Mouse (Mus musculus): ENCODE results near the gene Klhdc8b. TPM values are rescaled to one million over a fixed set of nuclear protein-coding genes. Genes with fewer than 3 reads are reported as not detected.

The Klhdc8b gene
- polyA plus RNA-seq, 1 experiment from 2014 or later: 58.1 TPM

DNA sequence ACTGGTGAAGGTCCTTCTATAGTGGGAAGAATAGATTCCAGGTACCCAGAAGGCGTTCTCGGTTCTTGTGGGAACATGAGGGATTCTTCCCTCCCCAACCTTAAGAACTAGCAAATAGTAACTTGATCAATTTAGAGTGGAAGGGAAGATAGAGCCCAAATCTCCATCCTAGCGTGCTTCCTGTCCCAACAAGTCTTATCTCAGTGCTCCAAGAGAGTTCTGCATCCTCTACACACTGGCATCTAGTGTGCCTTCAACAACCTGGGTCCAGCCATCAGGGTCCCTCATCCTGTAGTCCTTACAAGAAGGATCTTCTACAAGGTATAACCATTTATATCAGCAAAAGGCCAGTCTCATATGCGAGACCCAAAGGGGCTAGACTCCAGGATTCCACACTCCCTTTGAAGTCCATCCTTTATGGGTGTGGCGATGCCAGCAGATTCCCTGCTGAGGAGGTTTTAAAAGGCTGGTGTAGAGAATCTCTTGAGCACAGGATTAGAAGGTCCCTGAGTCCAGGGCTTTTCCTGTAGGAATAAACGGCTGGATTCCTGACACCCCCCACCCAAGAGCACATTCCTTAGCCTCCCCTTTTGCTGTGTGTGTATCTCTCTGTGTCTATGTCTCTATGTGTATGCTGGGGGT, 9.7 kb downstream of the Klhdc8b start:
- ATAC-seq (replicated peaks; ENCODE audit: insufficient number of reproducible peaks, low FRiP score, low TSS enrichment): no peak
- peaks cover 4% of the 10 kb centered on the region; the same call in 1 of the 2 replicates for H3K36me3 ChIP-seq (ENCODE audit: control insufficient read depth, insufficient read depth, low read length)
- H3K4me1 ChIP-seq (ENCODE audit: control insufficient read depth, insufficient read depth, low read length): peaks cover 42% of the 10 kb centered on the region
- H3K27ac ChIP-seq (ENCODE audit: low read depth, low read length): peak overlapping the region; percentile 95
- peak overlapping the region; percentile 89 for H3K4me2 ChIP-seq
- no peaks in the 10 kb centered on the region for H3K9me3 ChIP-seq (replicated peaks; ENCODE audit: control insufficient read depth, low read length)
- H3K4me3 ChIP-seq (ENCODE audit: low read depth, low read length): peak overlapping the region; percentile 60
- 37% methylated on average over 6 of the region's 6 CpGs for WGBS (ENCODE audit: insufficient replicate concordance)
- H3K27me3 ChIP-seq (ENCODE audit: control insufficient read depth, insufficient read depth, low read length): no peaks in the 10 kb centered on the region
- peak overlapping the region; percentile 78 for H3K9ac ChIP-seq (ENCODE audit: low read depth, low read length)

DNA sequence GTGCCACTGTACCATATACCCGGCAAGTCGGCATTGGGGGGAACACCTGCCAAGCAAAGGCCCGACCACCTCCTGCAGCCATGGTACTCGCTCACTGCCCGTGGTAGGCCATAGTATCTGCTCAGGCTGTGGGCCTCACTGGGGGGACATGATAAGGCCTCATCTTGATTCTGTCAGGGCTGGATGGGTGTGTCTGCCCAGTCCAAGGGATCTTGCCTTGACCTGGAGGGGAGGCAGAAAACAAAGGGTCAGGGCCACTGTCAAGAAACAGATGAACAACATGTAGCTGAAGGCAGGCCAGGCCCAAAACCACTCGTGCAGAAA, 10.2 kb downstream of the Klhdc8b start:
- WGBS (ENCODE audit: insufficient replicate concordance): 54% methylated on average over 6 of the region's 6 CpGs
- Histone ChIP-seq H3K27ac (ENCODE audit: low read depth, low read length) (peak overlapping the region; percentile 95), H3K4me3 (ENCODE audit: low read depth, low read length) (peak overlapping the region; percentile 60), H3K9ac (ENCODE audit: low read depth, low read length) (peak overlapping the region; percentile 56), H3K36me3 (ENCODE audit: control insufficient read depth, insufficient read depth, low read length) (peaks cover 4% of the 10 kb centered on the region; the same call in 1 of the 2 replicates), H3K4me2 (peak overlapping the region; percentile 89), H3K9me3 (replicated peaks; ENCODE audit: control insufficient read depth, low read length) (no peaks in the 10 kb centered on the region), H3K4me1 (ENCODE audit: control insufficient read depth, insufficient read depth, low read length) (peaks cover 42% of the 10 kb centered on the region), H3K27me3 (ENCODE audit: control insufficient read depth, insufficient read depth, low read length) (no peaks in the 10 kb centered on the region)
- ATAC-seq (replicated peaks; ENCODE audit: insufficient number of reproducible peaks, low FRiP score, low TSS enrichment): 0 out of 2 replicates have a peak, but pooled peaks have one; percentile 8

DNA sequence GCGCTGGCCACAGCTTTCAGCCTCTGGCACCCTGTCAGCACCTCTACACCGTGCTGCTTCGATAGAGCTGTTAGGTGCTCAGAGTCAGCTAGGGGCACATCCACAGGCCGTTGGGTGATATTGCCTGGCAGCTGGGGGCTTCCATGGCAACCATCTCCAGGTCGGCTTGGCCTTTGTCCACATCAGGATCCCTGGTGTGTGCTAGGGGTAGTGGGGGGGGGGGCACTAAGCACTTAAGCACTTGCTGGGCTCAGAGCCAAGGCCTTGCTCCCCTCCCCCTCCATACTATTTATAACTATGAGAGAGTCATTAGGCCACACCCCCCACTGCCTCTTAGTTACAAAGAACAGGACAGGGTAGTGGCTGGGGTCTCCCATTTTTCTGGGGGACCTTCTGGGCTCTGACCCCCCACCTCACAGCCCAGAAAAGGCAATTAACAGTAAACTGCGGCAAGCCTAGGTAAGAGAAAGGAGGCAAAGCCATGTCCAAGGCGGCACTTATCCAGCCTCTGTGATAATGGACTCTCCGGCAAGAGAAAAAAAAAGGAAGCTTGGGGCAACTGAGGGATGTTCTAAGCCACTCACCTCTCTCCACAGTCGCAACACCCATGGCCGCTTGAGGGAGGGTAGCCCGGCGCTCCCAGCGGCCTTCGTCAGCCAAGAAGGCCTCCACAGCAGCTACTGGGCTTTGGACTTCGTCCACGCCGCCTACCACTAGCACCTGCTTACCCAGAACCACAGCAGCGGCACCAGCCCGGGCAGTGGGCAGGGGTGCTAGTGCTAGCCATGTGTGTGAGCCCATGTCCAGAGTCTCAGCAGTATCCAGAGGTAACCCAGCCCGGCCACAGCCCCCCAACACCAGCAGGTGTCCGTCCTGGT, 10.8 kb downstream of the Klhdc8b start:
- H3K4me1 ChIP-seq (ENCODE audit: control insufficient read depth, insufficient read depth, low read length): peaks cover 42% of the 10 kb centered on the region
- peak; percentile 75 for ATAC-seq (replicated peaks; ENCODE audit: insufficient number of reproducible peaks, low FRiP score, low TSS enrichment)

DNA sequence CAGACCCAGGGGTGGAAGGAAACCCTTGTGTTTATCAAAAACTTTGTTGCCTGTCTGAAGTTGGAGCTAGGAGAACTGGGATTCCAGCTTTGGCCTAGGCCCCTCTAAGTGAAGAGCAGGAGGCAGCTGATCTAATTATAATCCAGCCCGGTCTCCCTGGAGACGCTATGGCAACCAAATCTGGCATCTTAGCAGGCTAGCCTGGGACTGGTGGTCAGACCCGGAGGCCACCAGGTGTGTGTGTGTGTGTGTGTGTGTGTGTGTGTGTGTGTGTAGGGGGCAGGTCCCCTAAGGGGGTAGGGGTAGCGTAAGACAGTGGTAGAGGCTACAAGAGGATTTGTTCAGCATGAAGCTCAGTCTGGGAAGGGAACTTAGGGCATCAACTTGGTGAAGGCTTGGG, 11.5 kb downstream of the Klhdc8b start:
- no peaks in the 10 kb centered on the region for H3K9me3 ChIP-seq (replicated peaks; ENCODE audit: control insufficient read depth, low read length)
- peaks cover 42% of the 10 kb centered on the region for H3K4me1 ChIP-seq (ENCODE audit: control insufficient read depth, insufficient read depth, low read length)
- H3K27me3 ChIP-seq (ENCODE audit: control insufficient read depth, insufficient read depth, low read length): no peaks in the 10 kb centered on the region
- peak overlapping the region; percentile 60; the same call in 1 of the 2 replicates for H3K4me3 ChIP-seq (ENCODE audit: low read depth, low read length)
- H3K9ac ChIP-seq (ENCODE audit: low read depth, low read length): peak overlapping the region; percentile 65
- 39% methylated on average over 4 of the region's 4 CpGs for WGBS (ENCODE audit: insufficient replicate concordance)
- peak overlapping the region; percentile 95 for H3K27ac ChIP-seq (ENCODE audit: low read depth, low read length)
- peak overlapping the region; percentile 89 for H3K4me2 ChIP-seq
- peaks cover 4% of the 10 kb centered on the region; the same call in 1 of the 2 replicates for H3K36me3 ChIP-seq (ENCODE audit: control insufficient read depth, insufficient read depth, low read length)
- ATAC-seq (replicated peaks; ENCODE audit: insufficient number of reproducible peaks, low FRiP score, low TSS enrichment): peak; percentile 22

More for the DNA sequence above, 10.8 kb downstream of the Klhdc8b start:
- Histone ChIP-seq H3K4me2 (peak overlapping the region; percentile 89), H3K27me3 (ENCODE audit: control insufficient read depth, insufficient read depth, low read length) (no peaks in the 10 kb centered on the region), H3K9me3 (replicated peaks; ENCODE audit: control insufficient read depth, low read length) (no peaks in the 10 kb centered on the region), H3K36me3 (ENCODE audit: control insufficient read depth, insufficient read depth, low read length) (peaks cover 4% of the 10 kb centered on the region; the same call in 1 of the 2 replicates), H3K4me3 (ENCODE audit: low read depth, low read length) (peak overlapping the region; percentile 60), H3K9ac (ENCODE audit: low read depth, low read length) (peak overlapping the region; percentile 56), H3K27ac (ENCODE audit: low read depth, low read length) (peak overlapping the region; percentile 95)
- 47% methylated on average over 21 of the region's 21 CpGs for WGBS (ENCODE audit: insufficient replicate concordance)

DNA sequence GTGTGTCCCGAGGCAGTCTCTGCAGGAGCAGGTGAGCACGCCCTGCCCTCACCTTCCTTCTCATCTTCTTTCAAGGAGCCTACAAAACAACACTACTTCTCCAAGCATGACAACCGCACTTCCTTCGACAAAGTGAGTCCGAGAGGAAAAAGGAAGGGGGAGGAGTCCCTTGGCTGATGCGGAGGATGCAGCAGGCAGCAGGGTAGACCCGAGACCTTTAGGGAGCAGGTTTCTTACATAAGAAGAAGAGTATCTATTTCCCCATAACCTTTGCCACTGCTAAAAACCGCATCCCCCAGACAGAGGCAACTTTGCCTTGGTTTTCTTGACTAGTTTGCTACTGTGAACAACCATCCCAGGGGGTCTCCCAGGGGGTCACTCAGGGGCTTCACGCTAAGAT, 16.3 kb downstream of the Klhdc8b start:
- Histone ChIP-seq H3K4me3 (ENCODE audit: low read depth, low read length) (no peak overlapping the region), H3K9ac (ENCODE audit: low read depth, low read length) (no peak overlapping the region), H3K4me2 (no peak overlapping the region), H3K9me3 (replicated peaks; ENCODE audit: control insufficient read depth, low read length) (no peaks in the 10 kb centered on the region), H3K27me3 (ENCODE audit: control insufficient read depth, insufficient read depth, low read length) (no peaks in the 10 kb centered on the region), H3K4me1 (ENCODE audit: control insufficient read depth, insufficient read depth, low read length) (peaks cover 28% of the 10 kb centered on the region), H3K27ac (ENCODE audit: low read depth, low read length) (no peak overlapping the region), H3K36me3 (ENCODE audit: control insufficient read depth, insufficient read depth, low read length) (peaks cover 4% of the 10 kb centered on the region; the same call in 1 of the 2 replicates)
- WGBS (ENCODE audit: insufficient replicate concordance): 52% methylated on average over 9 of the region's 9 CpGs
- no peak for ATAC-seq (replicated peaks; ENCODE audit: insufficient number of reproducible peaks, low FRiP score, low TSS enrichment)

DNA sequence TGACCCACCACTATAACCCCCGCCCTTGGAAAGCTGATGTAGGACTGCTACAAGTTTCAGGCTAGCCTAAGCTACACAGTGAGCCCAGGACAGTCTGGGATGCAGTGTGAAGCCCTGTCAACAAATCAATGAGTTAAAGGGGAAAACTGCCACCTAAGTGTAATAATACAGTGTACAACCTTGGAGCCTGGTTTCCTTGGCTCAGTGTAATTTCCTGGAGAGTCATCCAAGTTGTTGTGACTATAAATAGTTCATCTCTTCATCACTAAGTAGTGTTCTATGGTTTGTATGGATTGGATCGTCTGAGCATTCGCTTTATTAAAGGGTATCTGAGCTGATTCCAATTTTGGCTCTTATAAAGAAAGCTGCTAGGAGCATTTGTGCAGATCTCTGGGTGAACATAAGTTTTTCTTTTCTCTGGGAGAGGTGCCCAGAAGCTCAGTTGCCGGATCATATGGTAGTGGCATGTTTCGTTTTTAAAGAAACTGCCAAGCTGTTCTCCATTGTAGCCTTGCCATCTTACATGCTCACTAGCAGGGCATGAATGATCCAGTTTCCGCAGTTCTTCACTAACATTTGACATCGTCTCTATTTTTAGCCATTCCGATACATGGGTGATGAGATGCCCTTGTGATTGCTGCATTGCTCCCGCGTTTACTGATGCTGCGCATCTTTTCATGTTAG, 20.0 kb downstream of the Klhdc8b start:
- ATAC-seq (replicated peaks; ENCODE audit: insufficient number of reproducible peaks, low FRiP score, low TSS enrichment): no peak
- H3K27me3 ChIP-seq (ENCODE audit: control insufficient read depth, insufficient read depth, low read length): no peaks in the 10 kb centered on the region
- H3K4me2 ChIP-seq: no peak overlapping the region
- H3K4me3 ChIP-seq (ENCODE audit: low read depth, low read length): no peak overlapping the region
- H3K36me3 ChIP-seq (ENCODE audit: control insufficient read depth, insufficient read depth, low read length): no peaks in the 10 kb centered on the region
- H3K4me1 ChIP-seq (ENCODE audit: control insufficient read depth, insufficient read depth, low read length): peaks cover 15% of the 10 kb centered on the region; the same call in 1 of the 2 replicates
- no peak overlapping the region for H3K9ac ChIP-seq (ENCODE audit: low read depth, low read length)
- H3K9me3 ChIP-seq (replicated peaks; ENCODE audit: control insufficient read depth, low read length): no peaks in the 10 kb centered on the region
- 73% methylated on average over 11 of the region's 11 CpGs for WGBS (ENCODE audit: insufficient replicate concordance)
- no peak overlapping the region for H3K27ac ChIP-seq (ENCODE audit: low read depth, low read length)

DNA sequence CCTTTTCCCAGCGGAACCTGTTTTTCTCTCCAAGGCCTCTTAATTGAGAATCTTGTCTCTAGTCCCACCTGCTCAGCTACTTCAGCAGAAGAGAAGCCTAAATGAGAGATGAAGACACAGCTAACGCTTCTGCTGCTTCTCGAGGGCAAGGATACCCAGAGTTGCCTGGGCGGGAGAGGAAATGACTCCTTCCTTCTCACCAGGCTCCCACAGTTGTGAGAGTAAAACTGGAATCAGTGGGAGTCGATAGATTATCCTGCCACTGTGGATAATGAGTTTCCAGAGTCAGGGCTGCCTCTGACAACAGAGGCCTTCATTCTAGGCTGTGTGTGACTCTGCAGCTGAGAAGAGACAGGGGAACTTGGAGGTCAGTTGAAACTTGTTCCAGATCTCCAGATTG, 20.9 kb downstream of the Klhdc8b start:
- WGBS (ENCODE audit: insufficient replicate concordance): 59% methylated on average over 5 of the region's 5 CpGs

DNA sequence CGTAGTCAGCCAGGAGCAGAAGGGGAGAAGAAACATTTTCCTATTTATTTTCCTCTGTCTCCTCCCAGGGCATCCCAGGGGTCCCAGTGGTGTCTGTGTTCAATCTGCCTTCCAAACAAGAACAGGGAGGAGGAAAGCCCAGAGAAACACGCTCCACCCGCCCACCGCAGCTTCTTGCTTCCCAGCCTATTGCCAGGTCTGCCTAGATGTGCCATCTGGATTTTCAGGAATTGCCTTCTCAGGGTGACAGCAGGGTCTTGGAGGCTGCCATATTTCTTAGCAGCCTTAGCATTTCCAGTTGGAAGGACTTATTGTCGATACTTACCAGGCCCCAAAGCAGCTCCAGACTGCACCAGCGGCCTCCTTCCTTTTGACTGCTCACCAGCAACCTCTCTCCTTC, 22.2 kb downstream of the Klhdc8b start:
- 75% methylated on average over 6 of the region's 6 CpGs for WGBS (ENCODE audit: insufficient replicate concordance)
- no peak for ATAC-seq (replicated peaks; ENCODE audit: insufficient number of reproducible peaks, low FRiP score, low TSS enrichment)
- Histone ChIP-seq H3K36me3 (ENCODE audit: control insufficient read depth, insufficient read depth, low read length) (no peaks in the 10 kb centered on the region), H3K9me3 (replicated peaks; ENCODE audit: control insufficient read depth, low read length) (no peaks in the 10 kb centered on the region), H3K27me3 (ENCODE audit: control insufficient read depth, insufficient read depth, low read length) (no peaks in the 10 kb centered on the region), H3K4me3 (ENCODE audit: low read depth, low read length) (no peak overlapping the region), H3K4me1 (ENCODE audit: control insufficient read depth, insufficient read depth, low read length) (peaks cover 15% of the 10 kb centered on the region; the same call in 1 of the 2 replicates), H3K4me2 (no peak overlapping the region), H3K9ac (ENCODE audit: low read depth, low read length) (no peak overlapping the region), H3K27ac (ENCODE audit: low read depth, low read length) (no peak overlapping the region)

More for the DNA sequence above, 20.9 kb downstream of the Klhdc8b start:
- H3K4me3 ChIP-seq (ENCODE audit: low read depth, low read length): no peak overlapping the region
- no peak for ATAC-seq (replicated peaks; ENCODE audit: insufficient number of reproducible peaks, low FRiP score, low TSS enrichment)
- H3K27me3 ChIP-seq (ENCODE audit: control insufficient read depth, insufficient read depth, low read length): no peaks in the 10 kb centered on the region
- no peak overlapping the region for H3K9ac ChIP-seq (ENCODE audit: low read depth, low read length)
- no peaks in the 10 kb centered on the region for H3K9me3 ChIP-seq (replicated peaks; ENCODE audit: control insufficient read depth, low read length)
- peaks cover 15% of the 10 kb centered on the region; the same call in 1 of the 2 replicates for H3K4me1 ChIP-seq (ENCODE audit: control insufficient read depth, insufficient read depth, low read length)
- H3K4me2 ChIP-seq: no peak overlapping the region
- no peaks in the 10 kb centered on the region for H3K36me3 ChIP-seq (ENCODE audit: control insufficient read depth, insufficient read depth, low read length)
- no peak overlapping the region for H3K27ac ChIP-seq (ENCODE audit: low read depth, low read length)

Data from heart, embryonic 11.5 days (tissue).